Mouse (Mus musculus): ENCODE measurements at regions not wholly inside any gene's neighbourhood (a gene's known extent, or its start where the extent isn't known, plus 50 kb on each side); places are given as distances from the start of the nearest gene placed in this dataset.

DNA sequence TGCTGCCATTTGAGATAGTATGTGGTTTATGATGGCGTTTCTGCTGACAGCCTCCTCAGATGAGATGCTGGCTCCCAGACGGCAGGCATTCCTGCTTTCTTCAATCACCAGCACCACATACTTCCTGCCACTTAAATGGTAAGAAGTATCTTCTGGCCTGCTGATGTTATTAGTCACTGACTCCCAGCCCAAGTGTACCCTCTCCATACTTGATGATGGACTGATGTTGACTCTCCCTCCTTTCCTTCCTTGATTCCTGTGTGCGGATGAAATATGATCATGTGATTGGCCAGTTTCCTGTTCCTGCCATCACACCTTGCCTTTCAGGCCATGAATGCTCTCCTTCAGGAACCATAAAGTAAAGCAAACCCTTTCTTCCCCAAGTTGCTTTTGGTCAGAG, 50.8 kb upstream of the Rpl10-ps3 start:
- no peak for DNase-seq (ENCODE audit: low spot score in 2 of 2)

DNA sequence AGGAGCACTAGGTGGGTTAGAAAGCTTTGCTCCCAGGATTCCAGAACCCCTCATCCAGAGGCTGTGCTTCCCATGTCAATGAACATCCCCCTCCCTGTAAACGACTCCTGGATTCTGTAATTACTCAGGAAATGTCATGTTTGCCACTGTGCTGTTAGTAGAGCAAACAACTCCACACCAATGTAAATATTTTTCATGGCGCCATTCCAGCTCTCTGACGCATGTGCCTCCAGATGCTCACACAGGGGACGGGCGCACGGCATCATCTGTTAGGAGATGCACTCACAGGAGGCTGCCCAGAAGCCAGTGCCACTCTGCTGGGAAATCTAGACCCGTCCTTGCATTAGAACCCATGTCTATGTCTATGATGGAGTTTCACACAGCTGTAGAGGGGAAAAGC, 51.3 kb upstream of the Rpl10-ps3 start:
- no peak for DNase-seq (ENCODE audit: low spot score in 2 of 2)

DNA sequence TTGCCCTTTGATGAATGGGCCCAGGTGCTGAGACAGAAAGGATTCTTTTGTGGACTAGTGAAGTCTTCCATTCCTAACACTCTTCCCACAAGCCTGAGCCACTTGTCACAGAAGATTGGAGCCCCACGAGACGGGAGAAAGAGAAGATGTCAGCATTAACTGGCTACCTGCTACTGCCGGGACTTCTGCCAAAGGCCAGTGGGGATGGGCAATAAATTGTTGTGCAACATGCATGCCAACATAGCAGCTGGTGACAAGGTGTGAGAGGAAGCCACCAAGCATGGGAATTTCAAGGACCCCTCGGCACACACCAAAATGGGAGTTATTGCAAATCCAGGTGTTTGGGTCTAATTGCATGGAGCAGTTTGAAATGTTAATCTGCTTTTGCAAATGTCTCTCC, 63.6 kb upstream of the Rpl10-ps3 start:
- DNase-seq (ENCODE audit: low spot score in 2 of 2) = no peak

DNA sequence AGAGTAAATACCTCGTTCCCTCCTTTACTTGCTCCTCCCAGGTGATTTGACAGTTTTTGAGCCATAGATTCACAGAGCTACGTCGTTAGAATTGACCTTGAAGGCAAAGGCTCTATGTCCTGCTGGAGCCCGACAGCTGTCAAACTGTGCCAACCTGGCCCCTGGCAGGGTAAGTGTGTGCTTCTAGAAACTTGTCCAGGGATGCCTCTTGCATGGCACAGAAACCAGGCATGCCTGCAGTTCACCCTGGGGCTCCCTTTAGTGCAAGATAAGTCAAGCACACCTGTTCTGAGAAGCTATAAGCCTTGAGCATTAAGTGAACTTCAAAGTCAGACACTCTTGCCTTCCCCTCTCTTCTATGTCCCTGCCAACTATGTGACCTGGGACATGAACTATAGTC, 64.1 kb upstream of the Rpl10-ps3 start:
- no peak for DNase-seq (ENCODE audit: low spot score in 2 of 2)

DNA sequence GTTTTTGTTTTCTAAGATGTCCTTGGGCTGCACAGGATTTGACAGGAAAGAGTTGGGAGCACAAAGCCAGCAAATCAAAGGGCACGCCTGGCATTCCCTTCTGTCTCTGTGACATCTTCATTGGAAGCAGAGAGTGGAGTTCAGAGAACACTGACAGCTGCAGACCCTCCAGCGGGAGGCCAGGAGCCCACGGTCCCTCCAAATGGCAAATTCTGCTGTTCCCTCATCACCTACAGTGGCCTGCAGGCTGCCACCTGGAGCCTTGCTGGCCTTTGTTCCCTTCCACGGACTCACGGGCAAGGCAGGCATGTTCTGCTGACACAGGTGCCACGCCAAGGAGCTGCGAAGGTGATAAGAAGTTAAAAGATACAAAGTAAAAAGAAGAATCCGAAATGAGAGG, 68.2 kb upstream of the Rpl10-ps3 start:
- DNase-seq (ENCODE audit: low spot score in 2 of 2) = no peak

DNA sequence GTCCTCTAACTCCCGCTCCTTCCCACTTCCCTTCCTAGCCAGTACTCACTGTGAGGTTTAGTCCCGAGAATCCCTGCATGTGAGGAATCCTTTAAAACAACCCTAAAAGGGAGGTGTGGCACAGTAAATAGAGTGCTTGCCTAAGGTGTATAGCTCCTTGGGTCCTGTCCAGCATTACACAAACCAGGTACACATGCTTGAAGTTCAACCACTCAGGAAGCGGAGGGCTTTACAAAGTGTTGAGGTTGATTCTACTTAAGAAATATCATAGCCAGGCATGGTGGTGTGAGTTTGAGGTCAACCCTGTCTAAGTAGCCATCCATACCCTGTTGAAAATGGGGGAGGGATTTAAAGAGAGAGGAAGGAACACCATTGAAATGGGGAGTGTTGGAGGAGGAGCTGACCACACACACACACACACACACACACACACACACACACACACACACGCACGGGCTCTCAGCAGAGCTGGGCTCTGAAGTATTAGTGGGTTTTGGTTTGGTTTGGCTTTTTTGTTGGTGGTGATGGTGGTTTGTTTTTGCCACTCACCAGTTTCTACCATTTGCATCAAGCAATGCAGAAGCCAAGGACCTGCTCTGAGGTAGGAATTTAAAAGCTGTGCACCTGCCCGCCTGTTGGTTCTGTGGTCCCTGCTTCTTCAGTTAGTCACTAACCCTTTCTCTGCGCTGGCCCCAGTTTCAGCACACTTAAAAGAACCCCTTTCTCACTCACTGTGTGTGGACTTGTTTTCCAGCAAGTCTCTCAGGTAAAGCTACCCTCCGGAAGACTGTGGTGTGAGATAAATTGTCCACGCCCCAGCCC, 69.0 kb upstream of the Rpl10-ps3 start:
- DNase-seq (ENCODE audit: low spot score in 2 of 2) = no peak

DNA sequence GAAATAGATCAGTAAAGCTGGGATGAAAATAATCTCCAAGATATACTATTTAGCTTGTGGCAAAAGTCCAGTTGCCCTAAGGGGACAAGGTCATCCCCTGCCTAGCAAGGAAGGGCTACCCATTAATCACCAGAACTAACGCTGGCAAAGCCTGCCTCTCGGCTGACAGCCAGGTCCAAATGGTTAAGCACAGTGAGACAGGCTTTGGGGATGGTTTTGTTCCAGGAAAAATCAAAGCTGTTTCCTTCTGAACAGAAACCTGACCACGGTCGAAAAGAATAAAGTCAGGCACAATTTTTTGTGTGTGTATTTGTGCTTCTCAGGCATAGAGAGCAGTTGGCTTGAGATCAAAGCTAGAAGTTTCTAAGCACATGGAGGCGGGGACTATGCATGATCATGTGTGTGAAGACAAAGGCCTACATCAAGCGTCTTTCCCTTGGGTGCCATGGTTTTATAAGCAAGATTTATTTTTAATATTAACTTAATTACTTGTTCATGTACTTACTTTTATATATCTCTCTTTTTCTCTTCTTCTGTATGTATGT, 70.1 kb upstream of the Rpl10-ps3 start:
- no peak for DNase-seq (ENCODE audit: low spot score in 2 of 2)

DNA sequence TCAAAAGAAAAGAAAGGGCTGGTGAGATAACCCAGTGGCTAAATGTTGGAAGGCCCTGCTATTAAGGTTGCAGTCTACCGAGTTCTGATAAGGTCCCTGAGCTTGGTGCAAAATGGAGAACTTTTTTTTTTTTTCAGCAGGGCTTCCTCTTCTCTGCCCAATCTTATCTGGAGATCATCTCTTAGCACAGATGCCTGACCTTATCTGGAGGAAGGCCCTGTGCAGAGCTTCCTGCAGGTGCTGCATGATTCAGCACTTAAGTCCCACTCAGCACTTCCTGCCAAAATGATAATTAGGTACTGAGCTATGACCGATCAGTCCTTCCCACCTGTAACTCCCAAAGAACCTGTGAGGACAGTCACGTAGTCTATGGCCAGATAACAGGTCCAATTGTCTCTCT, 71.9 kb upstream of the Rpl10-ps3 start:
- DNase-seq (ENCODE audit: low spot score in 2 of 2) = peak; percentile 41 to 59

DNA sequence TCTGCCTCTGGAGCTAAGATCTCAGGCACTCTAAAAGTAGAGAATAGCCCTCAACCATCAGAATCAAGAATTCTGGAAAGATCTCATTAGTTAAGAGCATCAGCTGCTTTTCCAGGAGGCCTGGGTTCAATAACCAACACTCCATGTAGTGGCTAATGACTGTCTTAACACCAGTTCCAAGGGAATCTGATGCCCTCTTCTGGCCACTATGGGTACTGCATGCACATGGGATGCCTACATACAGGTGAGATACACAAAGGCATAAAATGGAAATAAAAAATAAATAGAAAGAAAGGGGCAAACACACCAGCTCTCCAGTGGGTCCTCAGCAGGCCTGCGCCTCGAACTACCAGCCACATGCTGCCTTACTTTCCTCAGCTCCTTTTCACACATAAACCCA, 73.3 kb upstream of the Plet1 start:
- DNase-seq (ENCODE audit: low spot score in 2 of 2) = peak; percentile 41 to 58

DNA sequence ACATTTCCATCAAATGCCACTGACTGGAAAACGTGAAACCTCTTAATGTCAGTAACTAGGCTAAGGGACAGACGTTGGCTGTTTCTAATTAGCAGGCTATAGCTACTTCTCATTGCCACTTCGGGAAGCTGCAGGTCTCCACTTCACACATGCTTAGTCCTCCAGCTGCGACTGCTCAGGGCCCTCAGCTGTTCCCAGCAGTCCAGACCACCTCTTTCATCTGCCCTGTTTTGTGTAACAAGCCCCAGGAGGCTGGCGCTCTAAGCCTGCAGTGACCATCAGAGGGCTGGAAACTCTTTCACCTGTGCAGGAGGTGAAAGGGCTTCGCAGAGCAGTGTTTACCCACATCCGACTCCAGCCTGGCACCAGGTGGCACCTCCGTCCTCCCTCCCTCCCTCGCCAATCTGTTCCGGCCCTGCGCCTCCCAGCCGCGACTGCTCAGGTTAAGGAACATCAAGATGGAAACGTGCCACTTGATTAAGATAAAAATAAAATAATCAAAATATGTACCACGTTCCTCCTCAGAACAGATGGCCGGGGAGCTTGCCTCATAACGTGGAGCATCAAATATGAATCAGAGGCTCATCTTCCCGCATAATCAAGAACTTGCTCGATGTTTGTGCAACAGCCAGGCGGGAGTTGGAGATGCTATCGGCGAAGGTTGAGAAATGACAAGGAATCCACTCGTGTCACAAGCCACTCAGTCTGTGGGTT, 72.6 kb upstream of the Plet1 start:
- no peak for DNase-seq (ENCODE audit: low spot score in 2 of 2)

DNA sequence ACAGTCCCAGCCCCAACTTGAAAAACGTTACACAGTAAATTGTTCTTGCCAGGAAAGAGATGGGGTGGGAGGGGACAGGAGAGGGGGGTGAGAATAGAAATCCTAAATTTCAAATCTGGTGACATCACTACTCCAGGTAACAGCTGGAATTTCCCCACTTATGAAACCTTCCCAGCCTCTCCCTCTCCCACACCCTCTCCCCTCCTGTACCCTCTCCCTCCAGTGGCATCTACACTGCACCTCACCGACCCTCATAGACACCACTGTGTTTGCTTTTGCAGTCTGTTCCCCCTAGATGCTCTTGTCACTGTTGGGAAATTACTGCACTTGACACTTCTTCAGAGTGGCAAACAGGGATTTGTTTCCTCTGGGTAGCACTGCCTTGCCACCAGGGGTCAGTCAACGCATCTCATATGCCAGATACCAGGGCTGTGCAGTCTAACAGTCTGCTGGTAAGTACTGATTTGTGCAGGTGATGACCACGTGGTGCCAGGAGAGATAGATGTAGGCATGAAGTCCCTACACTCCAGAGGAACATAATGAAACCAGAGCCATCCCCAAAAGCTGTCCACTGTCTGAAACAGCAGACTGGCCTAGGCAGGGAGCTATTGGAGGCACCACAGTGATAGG, 68.3 kb upstream of the Plet1 start:
- no peak for DNase-seq (ENCODE audit: low spot score in 2 of 2)

DNA sequence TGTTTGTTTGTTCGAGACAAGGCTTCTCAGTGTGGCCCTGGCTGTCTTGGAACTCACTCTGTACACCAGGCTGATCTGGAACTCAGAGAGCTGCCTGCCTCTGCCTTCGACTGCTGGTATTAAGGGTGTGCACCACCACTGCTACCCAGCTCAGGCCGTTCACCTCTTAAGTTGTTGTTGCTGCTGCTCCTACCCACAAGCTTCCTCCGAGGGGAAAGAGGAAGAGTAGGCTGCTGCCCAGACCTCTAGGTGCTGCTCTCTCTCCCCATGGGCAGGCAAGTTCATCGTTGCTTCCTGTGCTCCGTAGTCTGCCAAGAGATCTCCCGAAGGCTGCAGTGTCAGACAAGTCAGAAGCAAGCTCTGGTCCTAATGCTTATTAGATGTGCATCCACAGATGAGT, 64.2 kb upstream of the Plet1 start:
- DNase-seq (ENCODE audit: low spot score in 2 of 2) = no peak

DNA sequence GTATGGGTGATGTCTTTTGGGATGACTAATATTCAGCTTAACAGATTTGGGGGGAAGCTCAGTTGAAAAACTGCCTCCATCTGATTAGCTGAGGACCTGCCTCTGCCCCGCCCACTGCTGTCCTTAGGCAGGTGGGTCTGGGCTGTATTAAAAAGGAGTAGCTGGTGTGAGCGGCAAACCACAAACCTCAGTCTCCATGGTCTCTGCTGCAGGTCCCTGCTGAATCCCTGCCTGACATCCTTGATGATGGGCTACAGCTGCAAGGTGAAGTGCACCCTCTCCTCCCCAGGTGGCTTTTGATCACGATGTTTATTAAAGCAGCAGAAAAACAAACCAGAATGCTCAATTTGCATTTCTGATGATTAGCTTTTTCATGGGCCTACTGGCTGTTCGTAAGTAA, 60.8 kb upstream of the Plet1 start:
- DNase-seq (ENCODE audit: low spot score in 2 of 2) = no peak

DNA sequence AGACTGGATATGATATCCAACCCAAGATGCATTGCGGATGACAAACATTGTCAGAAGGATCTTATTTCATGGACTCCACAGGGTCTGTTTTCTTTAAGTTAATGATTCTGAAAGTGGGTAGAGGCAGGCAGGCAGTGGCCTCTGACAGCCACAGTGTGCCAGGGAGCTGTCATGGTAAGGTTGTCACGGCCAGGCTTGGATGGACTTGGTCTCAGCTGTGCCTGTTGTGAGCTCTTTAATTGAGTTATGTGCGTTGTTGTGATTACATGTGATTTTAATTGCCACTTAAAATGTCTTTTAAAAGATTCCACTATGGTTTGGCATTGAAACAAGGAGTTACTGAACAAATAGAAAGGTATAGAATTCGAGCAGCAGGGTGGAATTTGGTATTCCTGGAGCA, 60.3 kb upstream of the Plet1 start:
- no peak for DNase-seq (ENCODE audit: low spot score in 2 of 2)

DNA sequence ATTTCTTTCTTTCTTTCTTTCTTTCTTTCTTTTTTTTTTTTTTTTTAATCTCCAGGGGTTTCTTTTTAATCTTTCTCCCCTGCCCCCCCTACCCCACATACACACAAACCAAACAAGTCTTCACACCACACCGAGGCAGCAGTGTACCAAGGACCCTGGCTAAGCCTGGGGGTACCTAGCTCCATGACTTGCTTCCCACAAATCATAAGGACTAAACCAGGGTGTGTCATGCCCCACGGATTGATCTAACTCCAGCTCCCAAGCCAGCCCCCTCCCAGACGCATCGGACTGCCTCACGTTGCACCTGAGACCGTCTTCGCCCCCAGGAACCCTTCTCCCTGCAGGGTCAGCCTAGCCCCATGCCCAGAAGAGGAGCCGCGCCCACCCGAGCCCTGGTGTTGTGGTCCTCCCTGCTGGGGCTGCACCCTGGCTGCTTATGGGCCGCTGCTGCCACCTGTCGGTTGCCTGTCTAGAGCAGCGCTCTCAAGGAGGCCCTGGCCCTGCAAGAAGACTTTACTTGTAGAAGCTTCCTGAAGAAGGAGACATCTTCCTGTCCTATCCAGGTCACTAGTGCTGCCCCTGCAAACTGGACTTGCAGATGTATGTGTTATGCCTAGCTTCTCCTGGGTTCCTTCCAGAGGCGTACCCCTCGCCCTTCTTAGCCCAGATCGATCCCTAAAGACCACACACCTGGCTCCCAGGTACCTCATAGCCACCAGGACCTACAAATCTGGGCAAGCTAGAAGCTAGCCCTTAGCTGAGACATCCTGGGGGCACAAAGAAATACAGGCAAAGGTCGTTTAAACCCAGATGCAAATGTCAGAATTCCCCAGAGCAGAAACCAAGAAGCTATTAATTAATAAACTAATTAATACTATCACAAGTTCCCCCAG, 56.2 kb upstream of the Plet1 start:
- peak; percentile 72 to 92 for DNase-seq (ENCODE audit: low spot score in 2 of 2)

DNA sequence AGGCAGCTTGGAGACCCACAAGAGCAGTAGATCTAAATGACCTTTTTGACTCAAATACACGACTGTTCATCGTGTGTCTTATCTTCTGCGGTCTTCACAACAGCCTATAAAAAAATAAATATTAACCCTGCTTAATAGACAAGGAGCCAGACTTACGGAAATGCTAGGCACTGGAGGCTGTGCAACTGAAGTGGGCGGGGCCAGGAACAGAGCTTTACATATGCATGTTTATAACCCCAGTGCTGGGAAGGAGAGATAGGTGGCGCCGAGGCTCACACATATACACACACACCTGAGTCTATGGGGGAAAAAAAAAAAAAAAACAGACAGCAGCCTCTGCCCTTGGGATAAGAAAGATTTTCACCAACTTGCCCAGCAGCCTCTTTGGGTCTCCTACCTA, 55.6 kb upstream of the Plet1 start:
- no peak for DNase-seq (ENCODE audit: low spot score in 2 of 2)

DNA sequence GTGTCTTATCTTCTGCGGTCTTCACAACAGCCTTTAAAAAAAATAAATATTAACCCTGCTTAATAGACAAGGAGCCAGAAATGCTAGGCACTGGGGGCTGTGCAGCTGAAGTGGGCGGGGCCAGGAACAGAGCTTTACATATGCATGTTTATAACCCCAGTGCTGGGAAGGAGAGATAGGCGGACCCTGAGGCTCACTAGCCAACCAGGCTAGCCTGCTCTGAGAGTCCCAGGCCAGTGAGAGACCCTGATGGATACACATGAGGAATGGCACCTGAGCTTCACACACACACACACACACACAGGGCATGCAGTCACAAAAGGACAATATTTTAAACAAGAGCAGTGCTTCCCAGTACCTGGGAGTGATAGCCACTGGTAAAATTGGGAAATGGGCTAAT, 54.1 kb upstream of the Plet1 start:
- DNase-seq (ENCODE audit: low spot score in 2 of 2) = no peak

DNA sequence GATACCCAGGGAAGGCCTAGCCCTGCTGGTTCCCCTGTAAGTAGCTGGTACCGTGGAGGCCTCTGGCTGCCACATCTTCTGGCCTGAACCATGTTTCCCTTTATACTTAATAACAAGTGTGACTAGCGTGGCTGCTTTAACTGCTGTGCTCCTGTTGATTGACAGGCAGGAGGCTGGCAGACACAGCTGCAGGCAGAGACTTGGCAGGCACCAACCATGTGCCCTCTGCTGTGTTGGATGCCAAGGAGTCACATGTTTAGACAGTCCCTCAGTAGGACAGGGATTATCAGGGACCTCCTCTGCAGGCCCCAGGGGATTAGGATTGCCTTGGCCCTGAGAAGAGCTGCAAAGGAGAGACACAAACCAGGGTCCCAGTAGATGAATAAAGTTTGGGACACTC, 53.6 kb upstream of the Plet1 start:
- no peak for DNase-seq (ENCODE audit: low spot score in 2 of 2)

DNA sequence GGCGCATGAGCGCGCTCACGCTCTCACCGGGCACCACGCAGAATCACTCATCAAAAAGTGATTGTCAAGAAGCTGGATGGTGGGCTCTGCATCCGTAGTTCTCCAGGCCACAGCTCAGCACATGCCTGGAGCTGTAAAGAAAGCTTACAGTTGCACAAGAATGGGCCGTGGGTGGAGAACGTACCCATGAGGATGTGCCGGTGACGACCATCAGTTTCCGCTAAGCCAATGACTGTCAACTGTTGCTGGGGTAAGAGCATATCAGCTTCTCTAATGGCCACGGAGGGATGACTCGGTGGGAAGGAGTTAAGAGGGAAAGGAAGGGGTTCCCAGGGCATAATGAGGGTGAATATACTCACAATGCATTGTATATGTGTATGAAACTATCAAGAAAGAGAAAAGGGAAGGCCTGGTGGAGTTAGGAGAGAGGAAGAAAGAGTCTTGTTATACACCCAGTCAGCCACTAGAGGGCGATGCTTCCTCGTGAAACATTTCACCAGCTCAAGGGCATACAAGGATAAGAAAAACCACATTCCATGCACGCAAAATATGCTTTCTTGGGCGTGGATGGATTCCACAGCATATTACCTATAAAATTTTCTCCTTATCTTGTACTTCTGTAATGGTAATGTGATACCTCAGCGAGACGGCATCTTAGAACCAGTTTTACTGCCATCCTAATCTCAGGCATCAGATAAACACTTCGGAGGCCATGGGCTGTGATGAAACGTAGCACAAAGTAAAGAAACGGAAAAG, 50.4 kb upstream of the Plet1 start:
- DNase-seq (ENCODE audit: low spot score in 2 of 2) = peak in 1 of 2 experiments; percentile 72
